Mouse (Mus musculus) T-helper 17 cell (primary cell): ENCODE measurements at regions not wholly inside any gene's neighbourhood (a gene's known extent, or its start where the extent isn't known, plus 50 kb on each side); places are given as distances from the start of the nearest gene placed in this dataset.
"Not testable (repeated sequence)": the region's sequence is repeated elsewhere in the genome, so short reads cannot be mapped to it uniquely, and the experiment has no call there.

ENCODE experiments used
- in situ Hi-C, 2 experiments: fragments of 300-600 bp; cut with MboI, MseI; formaldehyde crosslinking; loops; 1 replicate in 1 of 2; 2 replicates in 1 of 2; pipeline ENCODE4 v1.15.1; 2025; ENCODE audit warnings: high pct_unique_total_duplicates in 2 of 2

DNA sequence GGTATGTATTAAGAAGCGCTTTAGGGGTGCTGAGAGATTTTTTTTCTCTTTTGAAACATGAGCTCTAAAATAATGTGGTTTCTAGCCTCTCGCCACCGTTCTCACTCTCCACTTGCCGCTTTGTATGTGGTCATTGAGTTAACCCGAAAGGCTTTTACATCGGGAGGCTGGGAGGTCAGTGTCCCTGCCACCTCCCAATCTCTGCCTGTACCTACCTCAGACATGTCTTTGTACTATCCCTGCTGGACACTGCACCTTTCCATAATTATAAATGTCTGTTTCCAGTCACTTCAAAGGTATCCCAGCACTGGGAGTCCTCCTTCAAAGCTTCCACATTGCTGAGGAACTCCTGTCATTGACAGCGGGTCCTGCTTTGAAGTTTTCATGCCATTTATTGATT is 347.6 kb upstream of the Tbc1d2b start:
- in situ Hi-C loops: no loop called here

DNA sequence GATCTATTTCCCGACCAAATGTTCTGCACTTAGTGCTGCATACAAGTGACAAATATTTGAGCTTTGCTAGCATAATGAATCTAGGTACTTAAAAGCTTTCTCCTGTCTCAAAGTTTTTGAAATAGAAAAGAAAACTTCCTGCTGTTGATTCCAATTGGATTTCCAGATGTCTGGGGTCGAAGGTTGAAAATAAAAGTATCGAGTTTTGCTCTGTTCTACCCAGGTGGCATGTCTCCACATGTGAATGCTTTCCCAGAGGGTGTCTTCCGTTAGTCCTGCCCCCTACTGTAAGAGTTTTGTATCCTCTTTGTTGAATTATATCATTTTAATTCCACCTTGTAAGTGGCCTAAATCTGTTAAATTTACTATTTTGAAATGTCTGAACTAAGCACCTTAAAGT is 327.3 kb upstream of the Tbc1d2b start:
- in situ Hi-C loops: no loop called here

GRCm38 (mm10) chr9:90556742-90557141 is 286.1 kb upstream of the Tbc1d2b start:
- in situ Hi-C loops: no loop called here

- in situ Hi-C loops: no loop called here
These were observed 285.6 kb upstream of the Tbc1d2b start for GRCm38 (mm10) chr9:90556216-90556615.

- in situ Hi-C loops: no loop called here
These were observed 277.3 kb upstream of the Tbc1d2b start for GRCm38 (mm10) chr9:90547931-90548330.

GRCm38 (mm10) chr9:90546720-90547119 is 276.1 kb upstream of the Tbc1d2b start:
- in situ Hi-C loops: no loop called here

- in situ Hi-C loops: not testable (repeated sequence)
These were observed 267.1 kb upstream of the Tbc1d2b start for GRCm38 (mm10) chr9:90537683-90538082.

DNA sequence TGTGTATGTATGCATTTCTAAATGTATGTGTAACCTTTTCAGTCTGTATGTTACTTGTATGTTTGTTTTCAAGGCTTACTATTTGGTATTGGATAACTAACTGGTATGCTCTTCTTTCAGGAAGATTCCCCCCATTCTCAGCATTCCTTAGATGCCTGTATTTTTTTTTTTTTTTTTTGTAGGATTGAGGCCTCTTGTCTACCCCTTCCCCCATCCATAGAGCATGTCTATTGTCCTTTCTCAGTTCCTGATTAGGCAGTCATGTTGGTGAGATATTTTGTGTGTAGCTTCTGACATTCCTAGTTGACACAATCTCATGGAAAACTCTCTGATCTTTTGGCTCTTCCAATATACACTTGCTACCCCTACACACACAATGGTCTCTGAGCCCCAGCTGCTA is 262.8 kb upstream of the Tbc1d2b start:
- in situ Hi-C loops: no loop called here

- in situ Hi-C loops: no loop called here
These were observed 250.6 kb upstream of the Tbc1d2b start for GRCm38 (mm10) chr9:90521186-90521585.

- in situ Hi-C loops: loop anchor here in 1 of 2 experiments (10.0 kb wide), 1 partner anchor 450 kb away; no protein-coding TSS in a partner anchor
These were observed 224.3 kb upstream of the Tbc1d2b start for GRCm38 (mm10) chr9:90494888-90495287.

GRCm38 (mm10) chr9:90490561-90491152 is 220.1 kb upstream of the Tbc1d2b start:
- in situ Hi-C loops: loop anchor here in 1 of 2 experiments (10.0 kb wide), 1 partner anchor 446 kb away; no protein-coding TSS in a partner anchor

GRCm38 (mm10) chr9:90450579-90450978 is 180.0 kb upstream of the Tbc1d2b start:
- in situ Hi-C loops: loop anchor here in 1 of 2 experiments (25.0 kb wide), 1 partner anchor 938 kb away; no protein-coding TSS in a partner anchor

- in situ Hi-C loops: no loop called here
These were observed 176.4 kb upstream of the Tbc1d2b start for GRCm38 (mm10) chr9:90446957-90447356.

DNA sequence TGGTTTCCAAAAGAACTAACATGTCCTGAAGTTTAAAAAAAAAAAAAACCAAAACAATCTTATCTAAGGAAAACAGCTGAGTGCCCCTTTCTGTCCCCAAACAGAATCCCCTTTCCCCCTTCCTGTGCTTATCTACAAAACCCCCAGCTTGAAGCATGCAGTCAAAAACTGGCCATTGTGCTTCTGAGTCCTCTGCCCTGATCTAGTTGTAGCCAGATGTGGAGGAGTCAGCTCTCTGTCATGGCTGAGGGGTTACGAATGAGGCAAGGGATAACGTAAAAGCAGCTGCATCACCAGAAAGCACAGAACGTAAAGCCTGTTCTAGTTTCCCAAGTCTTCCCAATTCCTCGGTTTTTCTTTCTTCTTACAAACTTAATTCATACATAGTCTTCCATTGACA is 164.3 kb upstream of the Tbc1d2b start:
- in situ Hi-C loops: no loop called here

- in situ Hi-C loops: no loop called here
These were observed 160.3 kb upstream of the Tbc1d2b start for GRCm38 (mm10) chr9:90430898-90431297.

DNA sequence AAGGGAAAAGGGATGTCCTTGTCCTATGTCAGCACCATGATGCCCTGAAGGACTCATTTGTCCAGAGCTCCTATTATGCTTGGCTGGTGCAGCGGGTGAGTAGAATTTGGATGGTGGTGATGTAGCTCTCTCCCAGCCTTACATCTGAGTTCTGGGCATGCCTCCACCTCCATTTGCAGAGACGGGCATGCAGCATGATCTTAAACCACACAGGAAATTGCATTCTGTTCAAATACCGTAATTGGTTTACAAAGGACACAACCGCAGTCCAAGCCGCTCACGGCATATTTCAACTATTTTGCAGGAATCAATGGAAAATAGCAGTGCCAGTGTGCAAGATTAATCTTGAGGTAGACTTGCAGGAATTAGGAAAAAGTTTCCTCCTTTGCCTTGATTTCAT is 151.1 kb upstream of the Tbc1d2b start:
- in situ Hi-C loops: no loop called here

GRCm38 (mm10) chr9:90419762-90420541 is 149.3 kb upstream of the Tbc1d2b start:
- in situ Hi-C loops: no loop called here

DNA sequence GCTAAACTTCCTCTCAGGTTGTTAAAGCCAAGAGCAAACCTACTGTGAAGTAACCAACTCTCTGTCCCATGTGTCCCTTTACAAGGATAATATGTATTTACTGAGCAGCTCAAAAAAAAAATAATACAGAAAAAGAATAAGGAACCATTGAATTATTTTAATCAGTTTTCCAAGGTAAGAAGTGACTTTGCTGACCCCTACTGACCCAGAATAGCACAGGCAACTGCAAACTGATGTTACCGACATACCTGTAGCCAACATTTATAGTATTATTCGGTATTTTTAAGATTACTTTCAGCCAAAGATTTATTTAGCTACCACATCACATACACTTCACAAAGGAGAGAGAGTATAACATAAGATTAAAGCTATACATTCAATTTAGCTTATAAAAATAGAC is 138.2 kb upstream of the Tbc1d2b start:
- in situ Hi-C loops: loop anchor here in 1 of 2 experiments (5.0 kb wide), 1 partner anchor 201 kb away; no protein-coding TSS in a partner anchor

GRCm38 (mm10) chr9:90407573-90407972 is 137.0 kb upstream of the Tbc1d2b start:
- in situ Hi-C loops: loop anchor here in 1 of 2 experiments (5.0 kb wide), 1 partner anchor 200 kb away; no protein-coding TSS in a partner anchor

- in situ Hi-C loops: no loop called here
These were observed 117.8 kb upstream of the Tbc1d2b start for GRCm38 (mm10) chr9:90388401-90388800.

GRCm38 (mm10) chr9:90385047-90385446 is 114.4 kb upstream of the Tbc1d2b start:
- in situ Hi-C loops: no loop called here

- in situ Hi-C loops: no loop called here
These were observed 109.5 kb upstream of the Tbc1d2b start for GRCm38 (mm10) chr9:90380099-90380498.

DNA sequence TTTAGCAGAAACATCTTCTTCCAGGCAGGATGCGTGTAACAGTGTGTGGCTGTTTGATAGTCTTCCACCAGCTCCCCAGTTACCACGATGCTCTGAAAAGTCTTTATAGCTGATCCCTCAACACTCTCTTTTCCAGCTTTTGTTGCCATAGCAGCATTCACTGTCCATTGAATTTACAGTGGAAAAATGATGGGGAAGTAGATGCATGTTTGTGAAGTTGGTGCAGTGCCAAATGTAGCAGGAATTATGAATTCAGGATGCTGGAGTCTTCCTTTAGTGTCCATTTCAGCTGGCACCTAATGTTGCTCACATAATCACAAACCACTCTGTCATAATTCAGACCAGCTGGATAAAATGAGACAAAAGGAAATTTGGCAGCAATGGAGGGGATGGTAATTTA is 99.0 kb upstream of the Tbc1d2b start:
- in situ Hi-C loops: loop anchor here in 1 of 2 experiments (10.0 kb wide), 1 partner anchor 205 kb away; no protein-coding TSS in a partner anchor
